Mouse (Mus musculus) liver, adult 2 months (tissue): ENCODE results near the gene Rab2b.

Experiments used
- CTCF ChIP-seq: fragments of 200-500 bp; IDR thresholded peaks from 2 replicates; pipeline ENCODE4 v1.5.1; 2011; ENCODE audit warnings: low read depth, low read length, control low read depth
- POLR2A ChIP-seq: fragments of 200-500 bp; IDR thresholded peaks from 2 replicates; pipeline ENCODE4 v1.6.1; 2011; ENCODE audit warnings: low read length, control low read depth; ENCODE audit not compliant: insufficient read depth; ENCODE audit errors: extremely low read depth

GRCm38 (mm10) chr14:52236216-52236615 lies 43.1 kb downstream of the Rab2b start:
- TF ChIP-seq POLR2A (no peak), CTCF (no peak)
